Mouse (Mus musculus) embryonic facial prominence, embryonic 15.5 days (tissue): ENCODE measurements around the gene Renbp. TPM values are rescaled to one million over a fixed set of nuclear protein-coding genes. Genes with fewer than 3 reads are reported as not detected.

Source experiments
- ATAC-seq: fragments of 200-750 bp; cut with Nextera tagmentation; 2 replicates; pipeline ENCODE4 v1.8.0; 2017; ENCODE audit warnings: low read depth, moderate TSS enrichment; ENCODE audit not compliant: insufficient number of reproducible peaks, low FRiP score, low TSS enrichment
- H3K27ac ChIP-seq: fragments of 300-500 bp; sonication (generic); replicated peaks from 2 replicates; pipeline ENCODE4 v1.5.1; 2015; ENCODE audit warnings: mild to moderate bottlenecking, inconsistent platforms
- H3K27me3 ChIP-seq: fragments of 300-500 bp; sonication (generic); 2 replicates; pipeline ENCODE4 v1.6.1; 2015; ENCODE audit warnings: inconsistent platforms
- H3K36me3 ChIP-seq: fragments of 300-500 bp; sonication (generic); 2 replicates; pipeline ENCODE4 v1.6.1; 2015; ENCODE audit warnings: mild to moderate bottlenecking, inconsistent platforms
- H3K4me1 ChIP-seq: fragments of 300-500 bp; sonication (generic); 2 replicates; pipeline ENCODE4 v1.6.1; 2015; ENCODE audit warnings: inconsistent platforms
- H3K4me2 ChIP-seq: fragments of 300-500 bp; sonication (generic); replicated peaks from 2 replicates; pipeline ENCODE4 v1.6.1; 2015; ENCODE audit warnings: mild to moderate bottlenecking, inconsistent platforms
- H3K4me3 ChIP-seq: fragments of 300-500 bp; sonication (generic); replicated peaks from 2 replicates; pipeline ENCODE4 v1.5.1; 2015; ENCODE audit warnings: mild to moderate bottlenecking, inconsistent platforms
- H3K9ac ChIP-seq: fragments of 300-500 bp; sonication (generic); 2 replicates; pipeline ENCODE4 v1.6.1; 2015; ENCODE audit warnings: inconsistent platforms
- H3K9me3 ChIP-seq: fragments of 300-500 bp; sonication (generic); replicated peaks from 2 replicates; pipeline ENCODE4 v1.6.1; 2016; ENCODE audit warnings: inconsistent platforms
- WGBS: fragments of 180-500 bp; shearing (Covaris S2); methylation state at CpG from one replicate; pipeline ENCODE4 v1.1.7; 2015; 5-methylcytosine and 5-hydroxymethylcytosine counted together
- polyA plus RNA-seq: library from polyadenylated mRNA; unstranded; fragments of >200 nt; fragmentation: Nextera tagmentation; extraction: Ambion mirVana; gene quantifications from 2 replicates; pipeline ENCODE4 v1.2.1, GENCODE M21; 2015

Gene Renbp
- polyA plus RNA-seq, 1 experiment from 2014 or later, result 33.1 TPM

DNA sequence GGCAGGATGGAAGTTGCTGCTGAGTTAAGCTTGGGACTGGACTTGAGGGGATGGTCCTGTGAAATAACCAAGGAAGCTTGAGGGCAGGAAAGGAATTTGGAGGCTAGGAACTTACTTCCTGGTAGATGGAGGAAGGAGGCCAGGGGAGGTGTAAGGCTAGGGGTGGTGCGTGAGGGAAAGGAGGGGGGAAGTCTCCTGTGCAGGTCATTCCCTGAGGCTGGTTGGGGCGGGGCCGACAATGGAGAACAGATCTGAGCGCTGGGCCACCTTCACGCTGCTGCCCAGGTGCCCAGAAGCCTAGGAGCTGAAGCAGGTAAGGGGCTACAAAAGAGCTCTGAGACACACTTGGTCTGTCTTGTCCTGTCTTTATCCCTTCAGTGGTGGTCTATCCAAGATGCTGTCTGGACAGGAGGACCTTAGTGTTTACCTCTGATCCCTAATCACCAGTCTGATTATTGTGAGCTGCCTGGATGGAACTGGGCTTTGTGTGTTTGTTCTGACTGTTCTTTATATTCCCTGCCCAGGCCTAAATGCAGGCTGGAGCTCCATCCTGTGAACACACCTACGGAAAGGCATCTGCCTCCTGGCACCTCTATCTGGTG, 39.0 kb downstream of the Renbp start, which contains the start of gene Avpr2:
Gene Avpr2, plus strand, starts transcription at position 552 of the 602 bp plus-strand sequence.
- WGBS, result 58% methylated on average over 6 of the region's 6 CpGs
- Histone ChIP-seq H3K4me2 (no peak within 1 kb of the TSS), H3K9me3 (no peaks in the 10 kb centered on the region), H3K9ac (no peak within 1 kb of the TSS), H3K36me3 (no peaks in the 10 kb centered on the region), H3K27me3 (no peaks in the 10 kb centered on the region), H3K4me3 (no peak within 1 kb of the TSS), H3K4me1 (no peaks in the 10 kb centered on the region), H3K27ac (no peak within 1 kb of the TSS)
- ATAC-seq, result no peak

- H3K9me3 ChIP-seq, result no peaks in the 10 kb centered on the region
- no peak overlapping the region for H3K4me3 ChIP-seq
- H3K4me2 ChIP-seq, result peak overlapping the region; percentile 68
- no peaks in the 10 kb centered on the region for H3K36me3 ChIP-seq
- no peak for ATAC-seq
- 33% methylated on average over 6 of the region's 6 CpGs for WGBS
- peaks cover 14% of the 10 kb centered on the region for H3K27me3 ChIP-seq
- no peak overlapping the region for H3K9ac ChIP-seq
- H3K4me1 ChIP-seq, result peaks cover 6% of the 10 kb centered on the region; the same call in 1 of the 2 replicates
- H3K27ac ChIP-seq, result no peak overlapping the region
These were observed 49.2 kb downstream of the Renbp start for GRCm38 (mm10) chrX:73881463-73881862.

DNA sequence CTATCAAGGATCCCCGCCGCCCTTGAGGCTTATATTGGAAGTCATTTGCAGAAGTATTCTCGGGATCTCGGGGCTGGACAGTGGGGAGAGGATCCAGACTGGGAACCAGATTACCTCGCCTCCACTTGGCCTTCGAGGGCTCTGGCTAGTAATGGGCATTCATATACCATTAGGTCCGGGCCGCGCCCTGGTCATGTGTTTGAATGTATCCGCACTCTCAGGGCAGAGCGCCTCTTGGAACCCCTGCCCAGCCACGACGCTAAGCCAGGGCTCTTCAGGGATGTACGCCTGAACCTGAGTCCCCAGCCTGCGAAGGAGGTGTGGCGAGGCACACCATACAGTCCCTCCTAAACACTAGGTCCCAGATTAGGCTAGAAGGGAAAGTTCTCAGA, 49.6 kb downstream of the Renbp start:
- no peak overlapping the region for H3K9ac ChIP-seq

DNA sequence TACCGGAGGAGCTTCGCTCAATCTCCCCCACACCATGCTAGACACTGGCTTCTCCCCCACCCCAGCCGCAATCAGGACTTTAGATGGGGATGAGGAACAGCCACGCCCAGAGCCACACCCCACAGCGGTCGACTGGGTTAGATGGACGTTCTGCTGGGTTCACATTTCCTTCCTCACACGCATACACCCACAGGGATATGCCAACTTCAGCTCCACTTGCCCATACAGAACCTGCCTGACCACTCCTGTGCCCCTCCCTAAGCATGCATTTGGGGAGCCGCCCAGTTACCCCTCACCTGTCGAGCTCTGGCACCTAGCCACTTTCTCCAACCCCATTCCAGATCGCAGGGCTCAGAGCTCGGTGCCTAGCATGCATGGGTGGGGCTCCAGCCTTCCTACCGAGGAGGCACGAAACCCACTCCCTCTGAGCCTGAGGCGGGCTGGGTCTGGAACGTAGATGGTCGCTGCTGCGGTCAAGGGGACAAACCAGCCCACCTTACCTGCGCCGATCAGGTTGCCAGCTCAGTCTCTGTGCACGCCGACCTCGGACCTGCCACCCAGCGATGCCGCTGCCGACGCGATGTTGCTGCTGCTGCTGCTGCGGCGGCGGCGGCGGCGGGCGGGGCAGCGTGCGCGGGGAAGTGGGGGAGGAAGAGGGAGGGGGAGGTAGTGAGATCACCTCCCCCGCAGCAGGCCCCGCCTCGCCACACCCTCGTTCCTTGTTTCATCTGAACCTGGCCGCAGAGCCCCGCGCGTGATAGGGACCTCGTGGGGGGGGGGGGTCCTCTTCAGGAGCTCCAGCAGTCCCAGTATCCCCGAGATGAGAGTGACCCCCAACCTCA, 50.2 kb downstream of the Renbp start:
- Histone ChIP-seq H3K9ac (no peak overlapping the region), H3K27me3 (peaks cover 14% of the 10 kb centered on the region), H3K4me1 (peaks cover 6% of the 10 kb centered on the region; the same call in 1 of the 2 replicates), H3K36me3 (no peaks in the 10 kb centered on the region), H3K4me3 (peak overlapping the region; percentile 44), H3K4me2 (peak overlapping the region; percentile 68), H3K27ac (no peak overlapping the region), H3K9me3 (no peaks in the 10 kb centered on the region)
- 16% methylated on average over 29 of the region's 48 CpGs for WGBS
- ATAC-seq, result peak; percentile 72

More for the DNA sequence above, 49.6 kb downstream of the Renbp start:
- Histone ChIP-seq H3K4me3 (peak overlapping the region; percentile 44), H3K36me3 (no peaks in the 10 kb centered on the region), H3K27me3 (peaks cover 14% of the 10 kb centered on the region), H3K4me2 (peak overlapping the region; percentile 68), H3K9me3 (no peaks in the 10 kb centered on the region), H3K27ac (no peak overlapping the region), H3K4me1 (peaks cover 6% of the 10 kb centered on the region; the same call in 1 of the 2 replicates)
- ATAC-seq, result no peak
- 27% methylated on average over 16 of the region's 16 CpGs for WGBS

GRCm38 (mm10) chrX:73877014-73877413, 53.6 kb downstream of the Renbp start:
- H3K4me3 ChIP-seq, result no peak overlapping the region
- no peak for ATAC-seq
- peaks cover 14% of the 10 kb centered on the region for H3K27me3 ChIP-seq
- H3K9me3 ChIP-seq, result no peaks in the 10 kb centered on the region
- no peaks in the 10 kb centered on the region for H3K36me3 ChIP-seq
- H3K4me1 ChIP-seq, result peaks cover 6% of the 10 kb centered on the region; the same call in 1 of the 2 replicates
- no peak overlapping the region for H3K4me2 ChIP-seq
- WGBS, result 56% methylated on average over 1 of the region's 1 CpGs
- no peak overlapping the region for H3K27ac ChIP-seq
- no peak overlapping the region for H3K9ac ChIP-seq

DNA sequence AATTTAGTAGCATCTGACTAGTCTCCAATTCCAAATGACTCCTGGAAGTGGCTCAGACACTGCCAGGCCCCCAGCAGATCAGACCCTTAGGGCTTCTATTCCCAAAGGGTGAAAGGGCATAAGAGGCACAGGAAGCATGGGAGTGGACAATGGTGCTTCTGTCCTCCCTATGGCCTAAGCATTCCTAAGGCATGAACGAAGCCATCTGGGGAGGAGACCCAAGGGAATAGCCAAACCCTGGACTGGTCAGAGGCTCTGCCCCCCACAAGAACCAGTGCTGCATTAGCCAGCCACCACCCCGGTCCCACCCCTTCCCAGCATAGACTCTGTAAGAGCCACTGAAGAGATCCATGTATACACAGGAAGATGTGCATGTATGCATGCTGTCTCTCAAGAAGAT, 54.8 kb downstream of the Renbp start:
- peaks cover 14% of the 10 kb centered on the region for H3K27me3 ChIP-seq
- H3K9me3 ChIP-seq, result no peaks in the 10 kb centered on the region
- no peak overlapping the region for H3K9ac ChIP-seq
- H3K27ac ChIP-seq, result no peak overlapping the region
- no peak for ATAC-seq
- no peak overlapping the region for H3K4me2 ChIP-seq
- H3K36me3 ChIP-seq, result no peaks in the 10 kb centered on the region
- no peaks in the 10 kb centered on the region for H3K4me1 ChIP-seq
- H3K4me3 ChIP-seq, result no peak overlapping the region
- 47% methylated on average over 2 of the region's 2 CpGs for WGBS

Other genes starting within 250 kb of the Renbp start
- gene Bcap31, start 214.7 kb downstream of the Renbp start, polyA plus RNA-seq, result 254 and 265 TPM in 2 replicates
- gene Abcd1, start 214.3 kb downstream of the Renbp start, polyA plus RNA-seq, result 19.4 and 20.2 TPM in 2 replicates
- gene Plxnb3, start 173.8 kb downstream of the Renbp start, polyA plus RNA-seq, result 1.1 and 1.6 TPM in 2 replicates
- gene Srpk3, start 156.4 kb downstream of the Renbp start, polyA plus RNA-seq, result 35.3 and 49.9 TPM in 2 replicates
- gene Idh3g, start 144.0 kb downstream of the Renbp start, polyA plus RNA-seq, result 193 and 199 TPM in 2 replicates
- gene Ssr4, start 143.8 kb downstream of the Renbp start, polyA plus RNA-seq, result 221 and 235 TPM in 2 replicates
- 1.3 TPM in 2 replicates for gene Pdzd4, start 105.9 kb downstream of the Renbp start, polyA plus RNA-seq
- gene Avpr2, start 38.7 kb downstream of the Renbp start, polyA plus RNA-seq, result 0.11 and 0.16 TPM in 2 replicates
- gene L1cam, start 34.7 kb downstream of the Renbp start, polyA plus RNA-seq, result 4.4 and 7.2 TPM in 2 replicates
- gene Arhgap4, start 9.0 kb downstream of the Renbp start, polyA plus RNA-seq, result 4.1 and 5.1 TPM in 2 replicates
- gene Naa10, start 8.9 kb downstream of the Renbp start, polyA plus RNA-seq, result 115 and 120 TPM in 2 replicates
- 43.0 and 49.5 TPM in 2 replicates for gene Hcfc1, start 35.5 kb upstream of the Renbp start, polyA plus RNA-seq
- gene Irak1, start 93.1 kb upstream of the Renbp start, polyA plus RNA-seq, result 63.9 and 73.2 TPM in 2 replicates
- not detected in 2 replicates for gene Opn1mw, start 196.6 kb upstream of the Renbp start, polyA plus RNA-seq
- gene Mecp2, start 204.5 kb upstream of the Renbp start, polyA plus RNA-seq, result 11.9 and 12.1 TPM in 2 replicates
- gene Tex28, start 237.0 kb upstream of the Renbp start, polyA plus RNA-seq, result not detected in 2 replicates
- gene Tktl1, start 246.4 kb upstream of the Renbp start, polyA plus RNA-seq, result not detected in 2 replicates